Mouse (Mus musculus) limb, embryonic 13.5 days (tissue): ENCODE results near the gene Cd109. TPM values are rescaled to one million over a fixed set of nuclear protein-coding genes. Genes with fewer than 3 reads are reported as not detected.

Source experiments
- ATAC-seq: fragments of 200-750 bp; cut with Nextera tagmentation; 2 replicates; pipeline ENCODE4 v1.8.0; 2017; ENCODE audit warnings: low read depth, moderate number of reproducible peaks, moderate TSS enrichment; ENCODE audit not compliant: low FRiP score
- H3K27ac ChIP-seq: fragments of 300-500 bp; sonication (generic); 2 replicates; pipeline ENCODE4 v1.5.1; 2015; ENCODE audit warnings: inconsistent platforms, mild to moderate bottlenecking, moderate library complexity
- H3K27me3 ChIP-seq: fragments of 300-500 bp; sonication (generic); 2 replicates; pipeline ENCODE4 v1.6.1; 2015; ENCODE audit warnings: mild to moderate bottlenecking, inconsistent platforms
- H3K36me3 ChIP-seq: fragments of 300-500 bp; sonication (generic); 2 replicates; pipeline ENCODE4 v1.6.1; 2015; ENCODE audit warnings: inconsistent platforms, mild to moderate bottlenecking, moderate library complexity
- H3K4me1 ChIP-seq: fragments of 300-500 bp; sonication (generic); 2 replicates; pipeline ENCODE4 v1.6.1; 2015; ENCODE audit warnings: inconsistent platforms
- H3K4me2 ChIP-seq: fragments of 300-500 bp; sonication (generic); replicated peaks from 2 replicates; pipeline ENCODE4 v1.6.1; 2015; ENCODE audit warnings: inconsistent platforms, mild to moderate bottlenecking, moderate library complexity
- H3K4me3 ChIP-seq: fragments of 300-500 bp; sonication (generic); 2 replicates; pipeline ENCODE4 v1.5.1; 2015; ENCODE audit warnings: moderate library complexity, mild to moderate bottlenecking, inconsistent platforms
- H3K9ac ChIP-seq: fragments of 300-500 bp; sonication (generic); 2 replicates; pipeline ENCODE4 v1.6.1; 2015; ENCODE audit warnings: mild to moderate bottlenecking, inconsistent platforms
- H3K9me3 ChIP-seq: fragments of 300-500 bp; sonication (generic); 2 replicates; pipeline ENCODE4 v1.6.1; 2016; ENCODE audit warnings: inconsistent platforms
- whole genome bisulfite sequencing: fragments of 180-500 bp; shearing (Covaris S2); methylation state at CpG from one replicate; pipeline ENCODE4 v1.1.7; 2015; 5-methylcytosine and 5-hydroxymethylcytosine counted together
- polyA plus RNA-seq: library from polyadenylated mRNA; unstranded; fragments of >200 nt; fragmentation: Nextera tagmentation; extraction: Ambion mirVana; gene quantifications from 2 replicates; pipeline ENCODE4 v1.2.1, GENCODE M21; 2015

Gene Cd109
- polyA plus RNA-seq, 1 experiment from 2014 or later, result 6.8 TPM

DNA sequence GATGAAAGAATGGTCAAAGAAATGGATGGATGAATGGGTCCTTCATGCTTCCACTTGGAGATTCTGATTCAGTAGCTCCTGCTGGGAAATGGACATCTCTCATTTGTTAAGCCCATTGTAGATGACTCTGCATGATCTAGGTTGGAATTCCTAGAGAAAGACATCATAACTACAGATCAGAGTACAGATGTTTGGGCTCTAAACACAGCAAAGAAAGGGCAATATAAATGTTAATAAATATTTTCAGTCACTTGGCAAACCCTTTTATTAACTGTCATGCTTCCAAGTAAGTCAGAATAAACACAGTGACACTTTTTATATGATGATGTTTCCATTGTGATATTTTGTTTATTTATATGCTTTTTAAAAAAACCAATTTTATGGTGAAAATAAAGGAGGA is 34.1 kb downstream of the Cd109 start:
- no peaks in the 10 kb centered on the region for H3K27me3 ChIP-seq
- no peaks in the 10 kb centered on the region for H3K36me3 ChIP-seq
- no peak for ATAC-seq
- H3K9ac ChIP-seq, result no peak overlapping the region
- H3K4me1 ChIP-seq, result no peaks in the 10 kb centered on the region
- no peak overlapping the region for H3K4me3 ChIP-seq
- no peak overlapping the region for H3K4me2 ChIP-seq
- H3K9me3 ChIP-seq, result no peaks in the 10 kb centered on the region
- H3K27ac ChIP-seq, result no peak overlapping the region

- H3K27me3 ChIP-seq, result no peaks in the 10 kb centered on the region
- WGBS, result 77% methylated on average over 5 of the region's 5 CpGs
- no peak for ATAC-seq
- no peak overlapping the region for H3K4me3 ChIP-seq
- H3K36me3 ChIP-seq, result no peaks in the 10 kb centered on the region
- no peaks in the 10 kb centered on the region for H3K4me1 ChIP-seq
- no peak overlapping the region for H3K4me2 ChIP-seq
- H3K9ac ChIP-seq, result no peak overlapping the region
- no peaks in the 10 kb centered on the region for H3K9me3 ChIP-seq
- no peak overlapping the region for H3K27ac ChIP-seq
Measured at GRCm38 (mm10) chr9:78657564-78657963, 42.2 kb downstream of the Cd109 start.

DNA sequence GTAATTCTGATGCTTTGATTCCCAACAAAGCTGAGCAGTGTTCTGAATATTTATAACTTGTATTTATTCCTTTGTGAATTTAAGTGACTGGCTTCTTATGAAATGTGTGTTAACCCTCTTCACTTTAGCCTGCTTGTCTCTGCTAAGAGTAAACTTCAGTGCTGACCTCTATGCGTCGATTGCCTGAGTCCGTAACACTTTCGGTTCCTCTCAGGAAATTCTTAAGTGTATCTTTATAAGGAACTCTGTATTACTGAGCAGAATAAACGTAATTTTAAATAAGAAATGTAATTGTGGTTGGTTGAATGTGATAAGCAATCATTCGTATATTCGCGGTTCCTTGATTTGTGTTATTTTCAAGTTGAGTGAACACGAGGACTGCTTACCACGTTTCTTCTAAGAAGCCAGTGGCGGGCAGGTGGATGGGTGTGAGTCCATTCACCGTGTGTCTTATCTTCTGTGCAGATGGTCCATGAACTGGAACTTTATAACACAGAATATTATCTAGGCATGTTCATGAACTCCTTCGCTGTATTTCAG is 56.2 kb downstream of the Cd109 start:
- Histone ChIP-seq H3K27ac (no peak overlapping the region), H3K27me3 (no peaks in the 10 kb centered on the region), H3K36me3 (no peaks in the 10 kb centered on the region), H3K9me3 (no peaks in the 10 kb centered on the region), H3K9ac (no peak overlapping the region), H3K4me3 (no peak overlapping the region), H3K4me2 (no peak overlapping the region), H3K4me1 (no peaks in the 10 kb centered on the region)
- no peak for ATAC-seq
- WGBS, result 87% methylated on average over 13 of the region's 13 CpGs

DNA sequence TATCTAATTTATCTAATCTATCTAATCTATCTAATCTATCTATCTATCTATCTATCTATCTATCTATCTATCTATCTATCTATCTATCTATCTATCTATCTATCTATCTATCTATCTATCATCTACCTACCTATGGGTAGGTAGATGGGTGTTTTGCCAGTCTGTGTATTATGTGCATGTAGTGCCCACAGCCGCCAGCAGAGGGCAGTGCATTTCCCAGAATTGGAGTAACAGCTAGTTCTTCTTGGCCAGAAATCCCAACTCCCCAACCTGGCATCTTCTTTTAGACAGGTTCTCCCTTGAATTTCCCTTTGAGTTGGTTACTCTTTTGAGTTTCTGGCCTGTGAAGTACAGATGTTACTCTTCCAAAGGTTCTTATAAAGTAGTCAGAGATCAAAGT is 85.3 kb downstream of the Cd109 start:
- Histone ChIP-seq H3K4me1 (no peaks in the 10 kb centered on the region), H3K27me3 (no peaks in the 10 kb centered on the region), H3K9me3 (no peaks in the 10 kb centered on the region), H3K9ac (no peak overlapping the region), H3K4me3 (no peak overlapping the region), H3K36me3 (no peaks in the 10 kb centered on the region), H3K4me2 (no peak overlapping the region), H3K27ac (no peak overlapping the region)
- 0% methylated on average over 1 of the region's 1 CpGs for WGBS
- ATAC-seq, result no peak

- Histone ChIP-seq H3K9me3 (peaks cover 10% of the 10 kb centered on the region; the same call in 1 of the 2 replicates), H3K4me1 (no peaks in the 10 kb centered on the region), H3K4me2 (no peak overlapping the region), H3K4me3 (no peak overlapping the region), H3K27ac (no peak overlapping the region), H3K27me3 (no peaks in the 10 kb centered on the region), H3K36me3 (0 out of 2 replicates have a peak, but pooled peaks cover 3% of the 10 kb centered on the region), H3K9ac (no peak overlapping the region)
- 80% methylated on average over 12 of the region's 12 CpGs for WGBS
- no peak for ATAC-seq
Measured at GRCm38 (mm10) chr9:78702509-78703239, 87.3 kb downstream of the Cd109 start.

GRCm38 (mm10) chr9:78720888-78721798 is 105.8 kb downstream of the Cd109 start:
- no peak overlapping the region for H3K9ac ChIP-seq
- H3K4me3 ChIP-seq, result no peak overlapping the region
- no peak for ATAC-seq
- no peak overlapping the region for H3K4me2 ChIP-seq
- H3K27ac ChIP-seq, result no peak overlapping the region
- no peaks in the 10 kb centered on the region for H3K36me3 ChIP-seq
- H3K4me1 ChIP-seq, result no peaks in the 10 kb centered on the region
- 66% methylated on average over 6 of the region's 6 CpGs for WGBS
- no peaks in the 10 kb centered on the region; the same call in 1 of the 2 replicates for H3K9me3 ChIP-seq
- H3K27me3 ChIP-seq, result no peaks in the 10 kb centered on the region

DNA sequence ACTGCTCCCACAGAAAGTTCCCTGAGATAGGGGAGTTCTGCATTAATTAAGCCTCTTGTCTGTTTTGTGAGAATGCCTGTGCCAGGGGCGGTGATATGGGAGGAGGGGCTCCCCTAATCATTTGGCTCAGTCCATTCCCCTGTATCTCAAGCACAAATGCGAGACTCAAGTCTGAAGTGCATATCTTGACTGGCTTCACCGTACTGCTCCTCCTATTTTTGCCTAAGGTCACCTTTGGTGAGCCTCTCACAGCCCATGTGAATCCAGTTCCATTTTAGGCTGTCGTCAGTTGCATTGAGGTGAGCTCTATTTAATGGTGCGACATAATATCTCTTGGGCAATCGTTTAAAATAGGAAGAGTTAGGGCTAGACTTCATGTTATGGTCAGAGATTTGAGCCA is 116.6 kb downstream of the Cd109 start:
- H3K9ac ChIP-seq, result no peak overlapping the region
- no peak overlapping the region for H3K27ac ChIP-seq
- no peak overlapping the region for H3K4me3 ChIP-seq
- no peaks in the 10 kb centered on the region for H3K36me3 ChIP-seq
- no peak overlapping the region for H3K4me2 ChIP-seq
- H3K4me1 ChIP-seq, result peaks cover 7% of the 10 kb centered on the region
- no peaks in the 10 kb centered on the region for H3K27me3 ChIP-seq
- no peaks in the 10 kb centered on the region for H3K9me3 ChIP-seq
- ATAC-seq, result no peak
- 71% methylated on average over 6 of the region's 6 CpGs for WGBS

GRCm38 (mm10) chr9:78735519-78735918 is 120.2 kb downstream of the Cd109 start:
- ATAC-seq, result no peak
- H3K4me1 ChIP-seq, result peaks cover 7% of the 10 kb centered on the region
- no peak overlapping the region for H3K4me3 ChIP-seq
- H3K27me3 ChIP-seq, result no peaks in the 10 kb centered on the region
- WGBS, result 33% methylated on average over 3 of the region's 3 CpGs
- no peak overlapping the region for H3K9ac ChIP-seq
- H3K4me2 ChIP-seq, result no peak overlapping the region
- H3K36me3 ChIP-seq, result no peaks in the 10 kb centered on the region
- no peaks in the 10 kb centered on the region for H3K9me3 ChIP-seq
- no peak overlapping the region for H3K27ac ChIP-seq

GRCm38 (mm10) chr9:78742012-78742411 is 126.7 kb downstream of the Cd109 start:
- Histone ChIP-seq H3K9me3 (no peaks in the 10 kb centered on the region), H3K4me2 (no peak overlapping the region), H3K9ac (no peak overlapping the region), H3K4me3 (no peak overlapping the region), H3K4me1 (0 out of 2 replicates have a peak, but pooled peaks cover 2% of the 10 kb centered on the region), H3K27ac (no peak overlapping the region), H3K27me3 (no peaks in the 10 kb centered on the region), H3K36me3 (no peaks in the 10 kb centered on the region)
- ATAC-seq, result no peak
- WGBS, result 47% methylated on average over 3 of the region's 3 CpGs

GRCm38 (mm10) chr9:78750246-78750645 is 134.9 kb downstream of the Cd109 start:
- H3K4me2 ChIP-seq, result no peak overlapping the region
- H3K9me3 ChIP-seq, result no peaks in the 10 kb centered on the region
- WGBS, result 55% methylated on average over 3 of the region's 3 CpGs
- no peak overlapping the region for H3K4me3 ChIP-seq
- no peak overlapping the region for H3K9ac ChIP-seq
- H3K27me3 ChIP-seq, result no peaks in the 10 kb centered on the region
- no peaks in the 10 kb centered on the region for H3K36me3 ChIP-seq
- no peak for ATAC-seq
- H3K4me1 ChIP-seq, result no peaks in the 10 kb centered on the region
- 0 out of 2 replicates have a peak overlapping the region, but pooled peaks have one; percentile 23 for H3K27ac ChIP-seq
